Mouse (Mus musculus): ENCODE results near the gene Phkg1.

Gene Phkg1

DNA sequence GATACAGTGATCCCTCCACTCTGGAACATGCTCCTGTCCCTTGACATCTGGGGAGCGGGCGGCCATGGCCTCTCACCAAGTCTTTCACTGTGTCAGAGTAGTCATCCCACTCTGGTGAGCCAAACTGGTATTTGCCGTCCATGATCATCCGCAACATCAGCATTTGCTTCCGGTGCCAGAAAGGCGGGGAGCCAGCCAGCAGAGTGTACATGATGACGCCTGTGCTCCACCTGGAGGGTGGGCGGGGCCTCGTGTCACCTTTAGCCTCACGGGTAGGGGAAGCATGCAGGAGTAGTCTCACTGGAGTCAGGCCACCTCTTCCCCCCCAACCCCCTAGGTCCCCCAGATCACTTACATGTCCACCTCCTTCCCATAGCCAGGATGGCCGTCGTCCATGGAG, 32.5 kb downstream of the Phkg1 start:
- no peak for TF ChIP-seq GATA4 (IDR thresholded peaks at IDR 0.05; ENCODE audit: insufficient replicate concordance, low read length)

DNA sequence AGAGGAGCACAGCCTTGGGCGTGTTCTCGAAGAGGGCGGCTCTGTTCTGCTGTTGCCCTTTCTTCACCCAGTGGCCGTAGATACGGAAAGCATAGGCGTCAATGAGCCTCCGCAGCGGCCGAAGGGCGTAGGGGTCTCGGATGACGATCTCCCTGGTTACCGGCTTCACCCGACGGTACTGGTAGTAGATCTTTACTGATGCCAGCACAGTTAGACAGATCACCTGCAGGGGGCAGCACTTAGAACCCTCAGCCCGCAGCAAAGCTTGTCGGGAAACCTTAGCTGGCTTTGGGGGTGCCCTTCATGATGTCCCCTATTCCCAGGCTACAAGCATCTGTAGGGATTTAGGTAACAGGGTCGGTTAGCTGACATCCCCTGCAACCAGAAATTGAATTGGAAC, 33.9 kb downstream of the Phkg1 start:
- TF ChIP-seq GATA4 (IDR thresholded peaks at IDR 0.05; ENCODE audit: insufficient replicate concordance, low read length), result no peak

- TF ChIP-seq GATA4 (IDR thresholded peaks at IDR 0.05; ENCODE audit: insufficient replicate concordance, low read length), result no peak
Measured at GRCm38 (mm10) chr5:129862325-129862724, 36.0 kb downstream of the Phkg1 start.

DNA sequence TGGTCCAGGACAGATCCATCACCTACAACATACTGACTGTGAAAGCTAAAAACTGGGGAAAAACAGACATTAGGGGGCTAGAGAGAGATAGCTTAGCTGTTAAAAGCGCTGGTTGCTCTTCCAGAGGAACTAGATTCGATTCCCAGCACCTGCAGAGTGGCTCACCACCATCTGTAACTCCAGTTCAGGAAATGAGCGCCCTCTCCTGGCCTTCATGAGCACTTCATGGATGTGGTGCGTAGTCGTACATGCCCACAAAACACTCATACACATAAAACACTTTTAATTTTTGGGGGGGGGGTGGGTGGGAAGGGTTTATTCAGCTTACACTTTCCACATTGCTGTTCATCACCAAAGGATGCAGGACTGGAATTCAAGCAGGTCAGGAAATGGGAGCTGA, 41.9 kb downstream of the Phkg1 start:
- no peak for TF ChIP-seq GATA4 (IDR thresholded peaks at IDR 0.05; ENCODE audit: insufficient replicate concordance, low read length)

GRCm38 (mm10) chr5:129855163-129855562, 43.2 kb downstream of the Phkg1 start:
- no peak for TF ChIP-seq GATA4 (IDR thresholded peaks at IDR 0.05; ENCODE audit: insufficient replicate concordance, low read length)

- TF ChIP-seq GATA4 (IDR thresholded peaks at IDR 0.05; ENCODE audit: insufficient replicate concordance, low read length), result no peak
Measured at GRCm38 (mm10) chr5:129847558-129847820, 50.9 kb downstream of the Phkg1 start.

GRCm38 (mm10) chr5:129846752-129847557, 51.4 kb downstream of the Phkg1 start, which contains the start of gene Sumf2:
Gene Sumf2 (plus strand): TSS chr5:129846986.
- TF ChIP-seq GATA4 (IDR thresholded peaks at IDR 0.05; ENCODE audit: insufficient replicate concordance, low read length), result no peak; the same call in 1 of the 2 replicates

GRCm38 (mm10) chr5:129844848-129845247, 53.5 kb downstream of the Phkg1 start:
- no peak for TF ChIP-seq GATA4 (IDR thresholded peaks at IDR 0.05; ENCODE audit: insufficient replicate concordance, low read length)

Data from liver, adult (tissue).